16 mouse cellular contexts compared by ENCODE assay signal in the genomic region with DNA sequence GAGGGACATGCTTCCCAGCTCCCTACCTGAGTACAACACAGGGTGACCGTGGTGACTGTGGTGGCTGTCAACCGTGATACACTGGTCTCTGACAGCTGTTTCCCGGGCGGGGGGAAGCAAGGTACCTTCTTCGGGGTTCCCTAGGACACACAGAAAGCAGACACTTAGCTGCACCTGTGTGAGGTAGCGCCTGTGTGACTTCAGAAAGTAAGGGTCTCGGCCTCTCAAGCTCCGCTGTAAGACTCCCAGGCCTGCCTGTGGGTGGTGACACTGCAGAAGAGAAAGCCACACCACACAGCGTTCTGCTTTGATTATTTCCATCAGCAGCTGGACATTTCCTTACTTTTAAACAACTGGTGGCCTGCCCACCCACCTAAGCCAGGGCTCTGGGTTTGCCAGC. TPM values are rescaled to one million over a fixed set of nuclear protein-coding genes. Genes with fewer than 3 reads are reported as not detected.
A peak's percentile ranks its signal among the peaks of the same experiment; 100 is the strongest.
DNase-seq lines count a peak whose midpoint lies in the region; ATAC-seq and TF ChIP-seq lines count a peak whose summit lies in the region.
"Had no signal": no experiment of that assay in that cellular context is flagged by ENCODE, and none has a peak within 500 bp of the region (broad histone marks: within the 10 kb centered on the region; RNA-seq: fewer than 3 reads in every experiment).

No protein-coding gene starts in this region.

- 77% methylated on average over 9 of the region's 9 CpGs for WGBS in intestine, embryonic 14.5 days
- 77% methylated on average over 9 of the region's 9 CpGs for WGBS in intestine, postnatal 0 days
- WGBS in thymus, adult 2 months = 18% methylated on average over 9 of the region's 9 CpGs
- WGBS in limb, embryonic 15.5 days = 75% methylated on average over 9 of the region's 9 CpGs

- no peak for TF ChIP-seq POLR2A in thymus, adult 2 months (IDR thresholded peaks at IDR 0.05; ENCODE audit: control insufficient read depth, extremely low read depth, insufficient read depth, low read length, poor library complexity)

- peaks cover 53% of the 10 kb centered on the region for H3K4me1 ChIP-seq in intestine, embryonic 14.5 days (replicated peaks; ENCODE audit: control insufficient read depth, insufficient read depth, low read length)
- H3K4me1 ChIP-seq in intestine, postnatal 0 days (replicated peaks; ENCODE audit: control insufficient read depth, insufficient read depth, low read length) = peaks cover 7% of the 10 kb centered on the region
- H3K4me1 ChIP-seq in thymus, adult 2 months (replicated peaks; ENCODE audit: control insufficient read depth, insufficient read depth, low read length) = peaks cover 78% of the 10 kb centered on the region
- H3K4me1 ChIP-seq in limb, embryonic 15.5 days = peaks cover 81% of the 10 kb centered on the region

- H3K36me3 ChIP-seq in intestine, embryonic 14.5 days (ENCODE audit: control insufficient read depth, insufficient read depth, low read length) = 0 out of 2 replicates have a peak, but pooled peaks cover 5% of the 10 kb centered on the region
- peaks cover 7% of the 10 kb centered on the region; the same call in 1 of the 2 replicates for H3K36me3 ChIP-seq in intestine, postnatal 0 days (ENCODE audit: control insufficient read depth, insufficient read depth)
- H3K36me3 ChIP-seq in thymus, adult 2 months (ENCODE audit: control insufficient read depth, insufficient read depth, low read length) = no peaks in the 10 kb centered on the region
- H3K36me3 ChIP-seq in limb, embryonic 15.5 days = no peaks in the 10 kb centered on the region
- H3K36me3 ChIP-seq: forebrain, embryonic 12.5 days; G1E; midbrain, embryonic 13.5 days had no signal

- TF ChIP-seq CTCF in intestine, postnatal 0 days (IDR thresholded peaks at IDR 0.05; ENCODE audit: low read depth) = no peak
- TF ChIP-seq CTCF in thymus, adult 2 months (IDR thresholded peaks at IDR 0.05; ENCODE audit: borderline replicate concordance, control insufficient read depth, extremely low read depth, insufficient read depth, low read length, poor library complexity) = no peak

- H3K9me3 ChIP-seq in intestine, embryonic 14.5 days (ENCODE audit: control insufficient read depth, low read length) = no peaks in the 10 kb centered on the region
- H3K9me3 ChIP-seq in intestine, postnatal 0 days (ENCODE audit: control insufficient read depth) = no peaks in the 10 kb centered on the region
- no peaks in the 10 kb centered on the region for H3K9me3 ChIP-seq in limb, embryonic 15.5 days
- H3K9me3 ChIP-seq: forebrain, embryonic 12.5 days; midbrain, embryonic 13.5 days had no signal

- H3K4me2 ChIP-seq in intestine, embryonic 14.5 days (ENCODE audit: low read length) = no peak overlapping the region
- H3K4me2 ChIP-seq in intestine, postnatal 0 days (replicated peaks; ENCODE audit: low read depth) = no peak overlapping the region
- 0 out of 2 replicates have a peak overlapping the region, but pooled peaks have one; percentile 3 for H3K4me2 ChIP-seq in limb, embryonic 15.5 days
- H3K4me2 ChIP-seq: forebrain, embryonic 12.5 days; midbrain, embryonic 13.5 days had no signal

- H3K9ac ChIP-seq in intestine, embryonic 14.5 days (ENCODE audit: low read length) = no peak overlapping the region
- no peak overlapping the region for H3K9ac ChIP-seq in intestine, postnatal 0 days (ENCODE audit: low read depth, low read length)
- H3K9ac ChIP-seq in limb, embryonic 15.5 days = no peak overlapping the region
- H3K9ac ChIP-seq: forebrain, embryonic 12.5 days; midbrain, embryonic 13.5 days had no signal

- DNase-seq in intestine, embryonic 14.5 days (ENCODE audit: low spot score) = peak; percentile 50
- DNase-seq in thymus, postnatal 10 days (ENCODE audit: low spot score in 2 of 2) = peak; percentile 26 to 35
- no peak for DNase-seq in thymus, adult 2 months
- no peak for DNase-seq in spleen, postnatal 4 days (ENCODE audit: low spot score in 2 of 2)
- DNase-seq: cerebellum, adult 9-11 months; kidney, adult 11 months; kidney, postnatal 10 days; right cerebral cortex, postnatal 14 days had no signal

- H3K27me3 ChIP-seq in intestine, embryonic 14.5 days (replicated peaks; ENCODE audit: control insufficient read depth, insufficient read depth, low read length) = no peaks in the 10 kb centered on the region
- H3K27me3 ChIP-seq in intestine, postnatal 0 days (replicated peaks; ENCODE audit: control insufficient read depth, insufficient read depth, low read length) = no peaks in the 10 kb centered on the region
- no peaks in the 10 kb centered on the region for H3K27me3 ChIP-seq in thymus, adult 2 months (ENCODE audit: control insufficient read depth, insufficient read depth, low read length)
- no peaks in the 10 kb centered on the region for H3K27me3 ChIP-seq in limb, embryonic 15.5 days
- H3K27me3 ChIP-seq: midbrain, embryonic 13.5 days had no signal

- ATAC-seq in intestine, embryonic 14.5 days (replicated peaks; ENCODE audit: low FRiP score, low TSS enrichment, low read depth) = no peak
- ATAC-seq in intestine, postnatal 0 days = no peak
- no peak for ATAC-seq in limb, embryonic 15.5 days (ENCODE audit: insufficient number of reproducible peaks, low FRiP score, low TSS enrichment, low read depth)
- ATAC-seq in erythroblast, adult 5-6 weeks (replicated peaks; ENCODE audit: low FRiP score, poor library complexity, severe bottlenecking) = no peak
- ATAC-seq: midbrain, embryonic 13.5 days had no signal

- no peak overlapping the region for H3K27ac ChIP-seq in intestine, embryonic 14.5 days (ENCODE audit: low read depth)
- H3K27ac ChIP-seq in intestine, postnatal 0 days (ENCODE audit: low read depth, low read length) = no peak overlapping the region
- no peak overlapping the region for H3K27ac ChIP-seq in thymus, adult 2 months (ENCODE audit: control insufficient read depth, insufficient read depth, low read length)
- no peak overlapping the region for H3K27ac ChIP-seq in limb, embryonic 15.5 days
- H3K27ac ChIP-seq: forebrain, embryonic 12.5 days; midbrain, embryonic 13.5 days had no signal

- H3K4me3 ChIP-seq in intestine, embryonic 14.5 days (ENCODE audit: low read depth, low read length) = no peak overlapping the region
- H3K4me3 ChIP-seq in intestine, postnatal 0 days (ENCODE audit: low read depth, low read length) = no peak overlapping the region
- no peak overlapping the region for H3K4me3 ChIP-seq in thymus, adult 2 months (ENCODE audit: control insufficient read depth, insufficient read depth, low read length)
- H3K4me3 ChIP-seq in limb, embryonic 15.5 days = no peak overlapping the region
- H3K4me3 ChIP-seq: forebrain, embryonic 12.5 days; midbrain, embryonic 13.5 days had no signal

RNA-seq across cellular contexts. Expression of a gene that starts 4.8 kb away (rescaled TPM):
- 10.4 and 12.0 TPM in 2 replicates for polyA plus RNA-seq in intestine, embryonic 14.5 days (2014; fragmentation: Nextera tagmentation; extraction: Ambion mirVana)
- 5.9 and 6.4 TPM in 2 replicates for polyA plus RNA-seq in intestine, postnatal 0 days (2015; fragmentation: Nextera tagmentation; extraction: Ambion mirVana)
- 68.7 and 70.3 TPM in 2 replicates for polyA plus RNA-seq in thymus, adult 2 months (2012; rRNA removed)
- 6.3 and 8.4 TPM in 2 replicates for polyA plus RNA-seq in limb, embryonic 15.5 days (2015; fragmentation: Nextera tagmentation; extraction: Ambion mirVana)
- 0.96 TPM in 1 of 2 replicates, not detected in the other for total RNA-seq in erythroblast, adult 5-6 weeks (2015; ENCODE audit: low replicate concordance)
- total RNA-seq in erythroblast, adult 5-6 weeks (2017; ENCODE audit: low replicate concordance) = not detected in 2 replicates
- polyA plus RNA-seq: G1E had no signal

RNA-seq across cellular contexts. Expression of a gene that starts 52.8 kb away (rescaled TPM):
- polyA plus RNA-seq in intestine, embryonic 14.5 days (2014; fragmentation: Nextera tagmentation; extraction: Ambion mirVana) = 0.65 and 0.90 TPM in 2 replicates
- polyA plus RNA-seq in intestine, postnatal 0 days (2015; fragmentation: Nextera tagmentation; extraction: Ambion mirVana) = 13.9 and 14.0 TPM in 2 replicates
- polyA plus RNA-seq in thymus, adult 2 months (2012; rRNA removed) = 58.6 and 63.7 TPM in 2 replicates
- 0.64 and 0.88 TPM in 2 replicates for polyA plus RNA-seq in limb, embryonic 15.5 days (2015; fragmentation: Nextera tagmentation; extraction: Ambion mirVana)
- 4.4 and 11.1 TPM in 2 replicates for total RNA-seq in erythroblast, adult 5-6 weeks (2015; ENCODE audit: low replicate concordance)
- 3.0 and 6.4 TPM in 2 replicates for total RNA-seq in erythroblast, adult 5-6 weeks (2017; ENCODE audit: low replicate concordance)
- polyA plus RNA-seq: G1E; heart, embryonic 14.5 days; hindbrain, embryonic 11.5 days had no signal

Comparison
In these comparisons a context has a peak if more than half of its experiments do, and no peak if none do; other contexts are left out.
1. DNase-seq: peak in intestine, embryonic 14.5 days (single experiment) and thymus, postnatal 10 days (2 of 2); none in thymus, adult 2 months (single experiment) and spleen, postnatal 4 days (0 of 2).